Mouse (Mus musculus): Measurements from ENCODE around the gene Fbxl14.
"Not testable (repeated sequence)": the region's sequence is repeated elsewhere in the genome, so short reads cannot be mapped to it uniquely, and the experiment has no call there.

Gene Fbxl14

DNA sequence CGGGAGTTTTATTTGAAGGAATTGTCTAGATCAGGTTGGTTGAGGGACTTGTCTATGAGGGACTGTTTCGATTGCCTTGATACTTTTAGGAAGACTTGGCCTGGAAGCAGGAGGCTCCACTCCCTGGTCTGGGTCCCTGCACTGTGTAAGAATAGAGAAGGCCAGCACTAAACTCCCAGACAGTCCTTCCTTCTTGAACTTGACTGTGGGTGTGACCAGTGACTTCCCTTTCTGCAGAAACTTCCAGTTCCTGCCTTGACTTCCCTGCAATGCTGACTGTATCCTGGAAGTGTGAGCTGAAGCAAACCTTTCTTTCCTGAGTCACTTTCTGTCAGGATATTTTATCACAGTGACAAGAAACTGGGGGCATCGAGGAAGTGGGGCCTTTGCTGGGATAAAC is 8.7 kb upstream of the Fbxl14 start:
- DNase-seq (ENCODE audit: low spot score in 2 of 2), result no peak

DNA sequence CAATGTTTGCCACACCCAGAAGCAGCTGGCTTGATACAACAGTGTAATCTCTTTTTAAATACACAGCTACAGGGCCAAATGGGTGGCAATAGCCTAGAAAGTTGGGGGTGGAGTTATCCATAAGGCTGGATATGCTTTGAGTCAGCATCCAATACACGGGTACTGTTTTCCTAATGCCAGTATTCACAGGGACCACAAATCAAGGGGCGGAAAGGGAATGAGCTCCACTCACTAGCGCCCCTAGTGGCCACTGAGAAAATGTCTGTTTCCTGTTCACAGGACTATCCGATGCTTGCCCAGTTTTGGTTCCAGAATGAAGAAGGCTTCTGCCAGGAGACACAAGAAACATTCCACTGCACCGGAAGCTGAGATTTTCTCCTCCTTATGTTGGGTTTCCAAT is 7.3 kb upstream of the Fbxl14 start:
- peak in 1 of 2 experiments; percentile 18 for DNase-seq (ENCODE audit: low spot score in 2 of 2)

DNA sequence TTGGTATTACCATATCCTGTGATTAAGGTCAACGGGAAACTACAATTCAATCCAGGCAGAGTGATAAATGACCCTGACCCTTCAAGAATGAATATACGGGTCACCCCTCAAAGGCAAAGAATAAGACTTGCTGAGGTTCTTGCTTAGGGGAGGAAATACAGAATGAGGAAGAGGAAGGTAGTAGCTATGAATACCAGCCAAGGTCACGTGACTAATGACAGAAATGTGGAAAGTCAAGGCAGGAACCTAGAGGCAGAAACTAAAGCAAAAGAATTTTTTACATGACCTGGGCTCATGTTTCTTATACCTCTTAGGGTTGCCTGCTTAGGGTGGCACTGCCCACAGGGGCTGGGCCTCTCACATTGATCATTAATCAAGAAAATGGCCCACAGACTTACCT is 6.8 kb upstream of the Fbxl14 start:
- no peak for DNase-seq (ENCODE audit: low spot score in 2 of 2)

DNA sequence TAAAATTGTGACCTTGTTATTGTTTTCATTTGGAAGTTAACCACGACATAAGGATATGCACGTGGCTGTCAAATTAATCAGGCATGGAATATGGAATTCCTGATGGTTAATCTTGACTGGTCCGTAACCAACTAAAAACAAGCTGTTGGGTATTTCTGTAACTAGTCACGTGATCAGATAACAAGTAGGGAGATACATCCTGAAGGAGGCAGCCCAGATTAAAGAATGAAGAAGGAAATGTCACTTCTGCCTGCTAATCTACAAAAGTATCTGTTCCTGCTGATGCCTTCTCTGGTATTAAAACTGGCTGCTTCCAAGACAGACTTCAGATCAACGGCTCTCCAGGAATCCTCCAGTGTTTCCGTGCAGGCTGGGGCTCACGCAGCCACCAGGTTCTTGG is 6.0 kb upstream of the Fbxl14 start:
- DNase-seq (ENCODE audit: low spot score in 2 of 2), result no peak

DNA sequence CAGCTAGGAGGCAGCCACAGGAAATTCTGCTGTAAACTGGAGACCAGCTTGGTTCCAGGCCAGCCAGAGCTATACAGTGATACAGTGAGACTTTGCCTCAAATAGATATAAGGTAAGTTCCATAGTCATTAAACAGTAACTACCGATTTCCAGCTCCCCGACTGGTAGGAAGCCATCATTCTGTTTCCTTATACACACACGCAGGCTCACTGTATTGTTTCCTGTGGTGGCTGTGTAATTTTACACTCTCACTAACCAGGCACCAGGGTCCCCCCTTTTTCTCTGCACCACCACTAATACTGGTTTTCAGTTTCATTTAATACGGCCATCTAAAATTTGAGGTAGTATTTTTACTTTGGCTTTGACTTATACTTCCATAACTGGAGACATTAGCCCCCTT is 5.5 kb upstream of the Fbxl14 start:
- DNase-seq (ENCODE audit: low spot score in 2 of 2), result no peak

DNA sequence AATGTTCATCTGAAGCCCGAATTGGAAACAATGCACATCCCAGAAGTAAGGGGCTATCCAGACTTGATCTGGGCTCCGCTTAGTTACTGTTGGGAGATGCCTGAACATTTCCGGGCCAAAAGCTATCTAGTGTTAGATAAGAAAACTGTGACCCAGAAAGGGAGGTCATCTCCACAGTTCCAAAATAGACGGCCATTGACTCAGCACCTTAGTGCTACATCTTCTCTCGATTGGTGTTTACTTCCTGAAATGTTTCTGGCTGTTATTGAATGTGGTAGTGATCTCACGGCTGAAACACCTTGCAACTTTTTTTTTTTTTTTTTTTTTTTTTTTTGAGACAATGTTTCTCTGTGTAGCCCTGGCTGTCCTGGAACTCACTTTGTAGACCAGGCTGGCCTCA is 3.5 kb upstream of the Fbxl14 start:
- no peak for DNase-seq (ENCODE audit: low spot score in 2 of 2)

DNA sequence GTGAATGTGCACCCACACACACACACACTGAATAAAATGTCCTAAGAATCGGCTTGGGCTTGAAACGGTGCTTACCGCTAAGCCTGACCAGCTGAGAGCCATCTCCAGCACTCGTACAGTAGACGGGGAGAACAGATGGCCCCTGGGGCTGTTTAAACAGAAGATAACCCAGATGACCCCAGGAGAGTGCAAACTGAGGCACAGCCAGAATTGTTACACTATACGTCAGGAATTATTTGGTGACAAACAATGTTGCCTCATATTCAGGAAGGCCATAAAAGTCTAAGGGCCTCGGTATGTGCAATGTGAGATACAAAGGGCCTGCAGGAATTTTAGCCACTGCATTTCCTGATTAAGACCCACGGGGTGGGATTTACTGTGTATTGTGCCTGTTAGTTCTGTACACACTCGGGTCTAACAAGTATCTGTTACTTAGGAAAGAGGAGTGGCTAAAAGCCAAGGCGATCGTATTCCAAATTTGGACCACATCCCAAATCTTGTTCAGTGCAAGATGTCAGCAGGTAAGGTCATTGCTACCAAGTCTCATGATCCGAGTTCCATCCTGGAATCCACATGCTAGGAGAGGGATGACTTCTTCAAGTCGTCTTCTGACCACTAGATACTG is 1.7 kb upstream of the Fbxl14 start:
- DNase-seq (ENCODE audit: low spot score in 2 of 2), result no peak

DNA sequence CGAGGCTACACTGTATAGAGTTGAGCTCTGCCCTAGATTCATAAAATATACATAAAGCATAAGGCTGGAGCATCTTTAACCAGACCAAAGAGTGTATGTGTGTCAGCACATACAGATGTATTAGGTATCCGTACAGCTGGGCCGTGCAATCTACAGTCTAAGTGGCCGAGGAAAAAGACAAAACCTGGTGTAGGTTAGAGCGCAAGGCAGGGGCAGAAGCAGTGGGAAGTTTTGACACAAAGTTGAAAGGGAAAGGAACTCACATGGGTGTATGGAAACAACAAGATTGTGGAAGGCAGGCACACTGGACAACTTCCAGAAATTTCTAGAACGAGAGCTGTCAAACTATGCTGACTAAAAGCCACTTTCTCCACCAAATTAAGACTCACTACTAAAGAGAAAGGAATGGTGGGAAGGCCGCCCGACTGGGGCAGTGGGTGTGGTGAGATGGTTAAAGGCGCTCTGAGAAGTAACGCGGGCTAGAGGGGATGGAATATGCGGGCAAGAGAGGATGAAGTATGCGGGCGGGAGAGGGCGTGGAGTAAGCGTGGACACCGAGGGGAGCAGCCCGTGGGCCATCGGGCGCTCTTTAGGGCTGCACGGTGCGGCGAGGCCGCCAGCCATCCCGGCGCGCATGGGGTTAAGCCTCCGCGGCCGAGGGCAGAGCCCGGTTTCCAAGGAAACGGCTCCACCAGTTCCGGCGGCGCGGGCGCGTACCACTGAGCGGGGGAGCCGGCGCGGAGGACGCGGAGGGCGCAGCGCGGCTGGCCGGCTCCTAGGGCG is 717 bp upstream of the Fbxl14 start:
- peak; percentile 73 to 82 for DNase-seq (ENCODE audit: low spot score in 2 of 2)

DNA sequence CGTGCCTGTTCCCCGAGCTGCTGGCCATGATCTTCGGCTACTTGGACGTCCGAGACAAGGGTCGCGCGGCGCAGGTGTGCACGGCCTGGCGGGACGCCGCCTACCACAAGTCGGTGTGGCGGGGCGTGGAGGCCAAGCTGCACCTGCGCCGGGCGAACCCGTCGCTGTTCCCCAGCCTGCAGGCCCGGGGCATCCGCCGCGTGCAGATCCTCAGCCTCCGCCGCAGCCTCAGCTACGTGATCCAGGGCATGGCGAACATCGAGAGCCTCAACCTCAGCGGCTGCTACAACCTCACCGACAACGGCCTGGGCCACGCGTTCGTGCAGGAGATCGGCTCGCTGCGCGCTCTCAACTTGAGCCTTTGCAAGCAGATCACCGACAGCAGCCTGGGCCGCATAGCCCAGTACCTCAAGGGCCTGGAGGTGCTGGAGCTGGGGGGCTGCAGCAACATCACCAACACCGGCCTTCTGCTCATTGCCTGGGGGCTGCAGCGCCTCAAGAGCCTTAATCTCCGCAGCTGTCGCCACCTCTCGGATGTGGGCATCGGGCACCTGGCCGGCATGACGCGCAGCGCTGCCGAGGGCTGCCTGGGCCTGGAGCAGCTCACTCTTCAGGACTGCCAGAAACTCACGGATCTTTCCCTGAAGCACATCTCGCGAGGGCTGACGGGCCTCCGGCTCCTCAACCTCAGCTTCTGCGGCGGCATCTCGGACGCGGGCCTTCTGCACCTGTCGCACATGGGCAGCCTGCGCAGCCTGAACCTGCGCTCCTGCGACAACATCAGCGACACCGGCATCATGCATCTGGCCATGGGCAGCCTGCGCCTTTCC is 623 bp downstream of the Fbxl14 start:
- DNase-seq (ENCODE audit: low spot score in 2 of 2), result peak; percentile 38 to 40

DNA sequence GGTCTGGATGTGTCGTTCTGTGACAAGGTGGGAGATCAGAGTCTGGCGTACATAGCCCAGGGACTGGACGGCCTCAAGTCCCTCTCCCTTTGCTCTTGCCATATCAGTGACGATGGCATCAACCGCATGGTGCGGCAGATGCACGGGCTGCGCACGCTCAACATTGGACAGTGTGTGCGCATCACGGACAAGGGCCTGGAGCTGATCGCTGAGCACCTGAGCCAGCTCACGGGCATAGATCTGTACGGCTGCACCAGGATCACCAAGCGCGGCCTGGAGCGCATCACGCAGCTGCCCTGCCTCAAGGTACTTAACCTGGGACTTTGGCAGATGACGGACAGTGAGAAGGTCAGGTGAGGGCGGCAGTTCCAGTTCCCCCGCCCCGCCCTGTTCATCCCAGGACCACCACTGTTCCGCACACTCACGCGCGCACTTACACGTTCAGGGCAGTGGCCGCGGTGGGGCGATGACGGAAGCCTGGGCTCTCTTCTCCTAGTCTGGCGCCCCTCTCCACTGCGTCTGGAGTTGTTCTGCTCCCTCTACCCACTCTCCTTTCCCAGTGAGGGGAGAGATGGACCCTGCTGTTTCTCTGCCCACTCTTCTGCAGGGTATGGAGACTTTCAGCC is 1.4 kb downstream of the Fbxl14 start:
- DNase-seq (ENCODE audit: low spot score in 2 of 2), result peak in 1 of 2 experiments; percentile 15

DNA sequence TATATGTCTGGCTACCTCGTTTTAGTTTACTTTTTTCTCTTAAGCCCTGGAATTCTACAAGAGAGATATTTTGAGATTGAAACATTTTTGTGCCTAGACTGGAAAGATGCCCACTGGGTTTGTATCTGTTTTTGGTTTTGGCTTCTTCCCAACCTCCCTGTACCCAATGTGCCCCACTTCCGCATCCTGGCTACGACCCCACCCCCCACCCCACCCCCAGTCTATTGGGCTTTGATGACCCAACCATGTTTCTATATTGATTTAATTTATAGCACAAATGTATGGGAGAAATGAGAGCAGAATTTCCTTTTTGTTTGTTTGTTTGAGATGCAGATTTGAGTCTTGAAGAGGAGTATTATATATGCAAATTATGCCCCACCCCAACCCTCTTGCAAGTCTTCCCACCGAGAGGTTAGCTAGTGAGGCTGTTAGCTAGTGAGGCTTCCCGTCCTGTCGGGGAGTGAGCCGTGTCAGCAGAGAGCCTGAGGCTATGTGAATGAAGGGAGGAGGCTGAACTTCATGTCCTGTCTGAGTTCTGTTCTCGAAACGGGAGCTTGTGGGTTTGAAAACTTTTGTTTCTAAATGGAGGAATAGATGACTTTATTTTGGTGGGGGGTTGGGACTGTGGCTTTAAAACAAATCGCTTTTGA is 2.4 kb downstream of the Fbxl14 start:
- DNase-seq (ENCODE audit: low spot score in 2 of 2), result not testable (repeated sequence)

DNA sequence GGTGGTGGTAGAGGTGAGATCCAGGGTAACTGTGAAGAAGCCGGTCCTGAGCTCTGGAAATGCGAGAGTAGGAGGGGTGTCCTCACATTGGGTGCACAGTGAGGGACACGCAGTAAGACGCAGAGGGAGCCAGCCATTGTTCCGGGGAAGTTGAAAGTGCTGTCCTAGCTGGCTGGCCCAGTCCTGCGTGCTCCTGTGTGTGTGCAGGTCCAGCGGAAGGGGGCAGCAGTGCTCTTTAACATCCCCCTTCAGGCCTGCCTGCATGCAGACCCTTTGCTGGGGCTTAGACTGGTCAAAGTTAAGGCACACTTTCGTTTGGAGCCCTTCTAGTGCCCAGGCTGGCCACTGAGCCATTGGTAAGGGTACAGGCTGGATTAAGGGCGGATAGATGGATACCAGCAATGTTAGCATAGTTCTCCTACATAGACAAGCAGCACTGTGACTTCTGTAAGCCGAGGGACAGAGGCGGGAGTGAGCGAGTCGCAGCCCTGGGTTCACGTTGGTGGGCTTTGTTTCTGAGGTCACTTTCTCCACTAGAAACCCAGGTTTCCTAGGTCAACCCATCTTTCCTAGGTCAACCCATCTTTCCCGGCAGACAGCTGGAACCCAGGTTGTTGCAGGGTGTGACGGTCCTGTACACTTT is 3.6 kb downstream of the Fbxl14 start:
- DNase-seq (ENCODE audit: low spot score in 2 of 2), result peak in 1 of 2 experiments; percentile 27

DNA sequence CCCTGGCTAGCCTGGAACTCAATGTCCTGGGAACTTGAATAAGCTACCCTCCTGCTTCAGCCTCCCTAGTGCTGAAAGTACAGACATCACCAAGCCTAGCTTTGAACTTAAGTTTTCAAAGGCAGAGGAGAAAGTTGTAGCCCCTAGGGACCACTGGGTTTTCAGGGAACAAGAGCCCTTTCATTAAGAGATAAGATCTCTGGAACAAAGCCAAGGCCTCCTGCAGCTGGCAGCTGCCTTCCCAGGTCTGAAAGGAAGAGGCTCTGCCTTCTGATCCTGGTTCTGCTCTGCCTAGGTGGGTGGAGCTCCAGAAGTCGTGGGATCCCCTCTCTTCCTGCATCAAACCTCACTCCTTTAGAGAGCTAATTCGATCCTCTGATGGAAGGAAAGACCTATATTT is 6.0 kb downstream of the Fbxl14 start:
- no peak for DNase-seq (ENCODE audit: low spot score in 2 of 2)

DNA sequence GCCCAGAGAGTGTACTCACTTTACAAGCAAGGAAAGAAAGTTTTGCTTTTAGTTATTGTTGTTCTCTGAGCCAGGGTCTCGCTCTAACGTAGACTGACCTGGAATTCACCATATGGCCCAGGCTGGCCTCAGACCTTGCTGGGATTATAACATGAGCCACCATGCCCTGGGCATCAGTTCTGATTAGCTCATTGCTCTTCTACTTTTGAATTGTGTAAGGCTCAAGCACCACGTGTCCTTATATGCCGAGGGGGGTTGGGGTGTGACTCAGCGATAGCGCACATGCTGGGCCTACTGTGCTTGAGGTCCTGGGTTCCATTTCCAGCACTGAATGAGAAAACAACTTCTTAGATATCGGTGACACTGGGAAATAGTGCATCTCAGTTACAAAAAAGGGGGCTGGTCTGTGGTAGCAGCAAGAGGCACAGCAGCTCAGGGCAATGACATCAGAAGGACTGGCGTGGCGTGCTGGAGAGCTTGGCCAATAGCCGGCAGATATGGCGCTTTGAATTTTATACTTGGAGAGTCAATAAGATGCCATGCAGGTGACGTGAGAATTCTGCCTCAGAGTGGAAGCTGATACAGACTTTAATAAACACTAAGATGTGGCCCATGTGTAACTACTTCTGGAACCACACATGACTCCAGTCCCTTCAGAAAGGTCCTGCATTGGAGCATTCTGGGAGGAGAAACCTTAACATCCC is 7.1 kb downstream of the Fbxl14 start:
- DNase-seq (ENCODE audit: low spot score in 2 of 2), result no peak

DNA sequence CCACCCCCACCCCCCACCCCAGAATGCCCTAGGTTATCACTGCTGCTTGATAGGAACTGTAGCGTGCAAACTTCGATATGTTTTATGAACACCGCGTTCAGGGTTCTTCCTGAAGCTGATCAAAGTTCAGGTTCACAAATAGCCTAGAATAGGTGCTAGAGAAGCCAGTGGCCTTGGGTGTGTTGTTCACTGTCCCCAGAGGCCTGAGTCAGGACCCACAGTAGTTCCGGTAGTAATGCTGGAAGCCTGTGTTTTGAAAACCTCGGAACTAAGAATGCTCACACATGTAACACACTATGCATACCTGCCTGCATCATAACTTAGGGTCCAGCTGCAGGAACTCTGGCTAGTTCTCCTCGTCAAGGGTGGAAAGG is 7.6 kb downstream of the Fbxl14 start:
- DNase-seq (ENCODE audit: low spot score in 2 of 2), result no peak

DNA sequence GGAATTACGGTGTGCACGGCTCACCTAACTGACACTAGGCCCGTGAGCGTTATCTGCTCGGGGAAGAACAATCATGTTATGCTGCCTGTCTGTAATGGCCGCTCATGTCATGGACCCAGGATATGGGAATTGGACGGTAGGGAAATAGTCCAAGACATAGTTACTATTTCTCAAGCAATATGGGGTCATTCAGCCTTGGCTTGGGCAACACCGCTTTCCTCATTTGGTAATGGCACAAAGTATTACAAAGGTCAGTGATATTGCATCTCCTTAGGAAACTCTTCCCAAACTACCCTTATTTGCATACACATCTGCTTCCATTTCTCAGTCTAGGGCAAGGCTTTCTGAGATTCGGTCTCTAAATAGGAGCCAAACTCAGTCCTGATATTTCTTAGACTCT is 8.2 kb downstream of the Fbxl14 start:
- no peak for DNase-seq (ENCODE audit: low spot score in 2 of 2)

DNA sequence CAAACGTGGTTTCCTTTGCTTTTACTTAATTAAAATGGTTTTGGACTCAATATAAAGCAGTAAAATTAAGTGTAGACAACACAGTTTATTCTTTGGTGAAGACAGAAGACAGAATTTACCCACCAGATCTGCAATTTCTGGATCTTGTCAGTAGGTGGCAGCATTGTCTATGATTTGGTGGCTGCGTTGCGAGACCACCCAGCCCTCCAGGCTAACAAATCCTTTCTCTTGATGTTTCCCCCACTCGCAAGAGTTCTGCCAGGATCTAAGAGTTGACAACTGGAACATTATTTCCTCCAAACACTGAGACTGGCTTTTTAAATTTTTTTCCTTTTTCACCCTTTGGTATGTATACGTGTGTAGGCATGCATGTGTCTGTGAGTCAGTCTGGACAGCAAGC is 10.3 kb downstream of the Fbxl14 start:
- no peak for DNase-seq (ENCODE audit: low spot score in 2 of 2)

DNA sequence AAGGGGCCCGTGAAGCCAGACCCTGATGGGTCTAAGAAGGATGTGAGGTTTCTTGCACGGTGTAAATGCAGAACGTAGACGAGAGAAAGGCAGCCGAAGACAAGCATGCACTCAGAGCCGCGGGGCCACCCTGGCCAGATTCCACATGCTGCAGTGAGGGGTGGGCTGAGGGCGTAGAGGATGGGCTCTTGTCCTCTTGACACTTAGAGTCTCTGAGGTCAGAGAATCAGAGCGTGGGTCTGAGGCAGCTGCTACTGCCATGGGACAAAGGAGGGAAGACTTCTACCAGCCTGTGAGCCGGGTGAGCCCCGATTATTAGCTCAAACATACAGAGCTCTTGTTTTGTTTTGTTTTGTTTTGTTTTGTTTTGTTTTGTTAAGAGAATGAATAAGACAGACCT is 11.1 kb downstream of the Fbxl14 start:
- DNase-seq (ENCODE audit: low spot score in 2 of 2), result no peak

DNA sequence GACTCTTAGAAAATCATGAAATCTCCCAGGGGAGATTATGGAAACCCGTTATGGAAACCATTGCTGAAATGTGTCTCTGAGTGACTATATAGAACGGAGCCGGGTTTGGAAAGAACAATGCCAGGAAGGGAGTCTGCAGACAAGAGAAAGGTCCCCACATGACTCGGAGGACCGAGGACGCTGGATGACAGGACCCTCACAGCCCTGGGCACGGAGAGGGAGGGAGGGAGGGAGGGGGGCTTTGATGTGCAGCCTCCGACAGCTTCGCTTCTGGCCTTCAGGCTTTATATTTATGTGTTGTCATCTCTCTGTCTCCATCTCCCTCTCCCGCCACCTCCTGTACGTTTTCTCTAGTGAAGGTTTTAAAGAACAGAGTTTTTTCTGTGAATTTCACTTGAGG is 11.5 kb downstream of the Fbxl14 start:
- no peak for DNase-seq (ENCODE audit: low spot score in 2 of 2)

DNA sequence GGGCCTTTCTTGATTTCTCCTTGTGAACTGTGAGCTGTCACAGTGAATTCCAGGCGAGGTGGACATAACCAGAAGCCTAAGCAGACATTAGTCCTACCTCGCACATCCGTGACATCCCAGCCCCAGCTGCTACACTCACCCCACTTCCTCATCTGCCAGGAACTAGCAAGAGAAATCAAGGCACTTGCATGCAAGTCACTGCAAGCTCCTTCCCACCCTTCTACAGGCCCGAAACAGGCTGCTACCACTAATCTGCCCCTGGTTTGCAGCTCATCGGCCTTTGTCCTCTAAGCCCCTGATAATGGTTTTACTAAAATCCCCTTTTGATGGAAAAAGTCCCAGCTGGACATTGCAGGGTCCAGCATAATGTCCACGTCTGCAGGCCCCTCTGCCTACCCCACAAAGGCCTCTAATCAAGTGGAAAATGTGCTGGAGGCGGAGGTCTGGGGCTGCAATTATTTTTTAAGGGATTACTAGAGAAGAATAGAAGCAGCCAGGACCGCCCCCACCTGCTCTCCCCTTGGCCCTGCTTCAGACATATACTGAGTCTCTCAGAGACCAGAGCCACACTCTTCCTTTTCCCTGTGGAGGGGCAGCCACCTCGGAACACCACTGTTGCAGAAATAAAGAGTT is 12.6 kb downstream of the Fbxl14 start:
- DNase-seq (ENCODE audit: low spot score in 2 of 2), result no peak
